Mouse (Mus musculus) liver, embryonic 14.5 days (tissue): ENCODE data around the gene Olfr1218.

Source experiments
- CTCF ChIP-seq: IDR thresholded peaks from 2 replicates; pipeline ENCODE4 v1.5.1; 2016; ENCODE audit warnings: antibody characterized with exemption, low read depth, control low read depth
- EP300 ChIP-seq: IDR thresholded peaks from 2 replicates; pipeline ENCODE4 v1.6.1; 2016; ENCODE audit warnings: antibody characterized with exemption, low read depth

GRCm38 (mm10) chr2:89061087-89061486 is at the start of gene Olfr1218:
- no peak for TF ChIP-seq CTCF
- TF ChIP-seq EP300: no peak
